Mouse (Mus musculus) hindbrain, postnatal 0 days (tissue): ENCODE data around the gene Atp6v0d1. TPM values are rescaled to one million over a fixed set of nuclear protein-coding genes. Genes with fewer than 3 reads are reported as not detected.
"Not testable (repeated sequence)": the region's sequence is repeated elsewhere in the genome, so short reads cannot be mapped to it uniquely, and the experiment has no call there.

ENCODE experiments used
- ATAC-seq: fragments of 200-750 bp; cut with Nextera tagmentation; 2 replicates; pipeline ENCODE4 v1.8.0; 2017; ENCODE audit warnings: mild to moderate bottlenecking, moderate TSS enrichment, moderate library complexity
- DNase-seq: peaks from one replicate; pipeline ENCODE4 v3.0.0-alpha.2; 2015; ENCODE audit warnings: low spot score
- H3K27ac ChIP-seq: fragments of 300-500 bp; sonication (generic); 2 replicates; pipeline ENCODE4 v1.5.1; 2014; ENCODE audit warnings: mild to moderate bottlenecking
- H3K27me3 ChIP-seq: fragments of 300-500 bp; sonication (generic); 2 replicates; pipeline ENCODE4 v1.6.1; 2014; ENCODE audit warnings: low read length, mixed read lengths; ENCODE audit not compliant: insufficient read depth
- H3K36me3 ChIP-seq: fragments of 300-500 bp; sonication (generic); 2 replicates; pipeline ENCODE4 v1.6.1; 2014; ENCODE audit warnings: low read length, mixed read lengths; ENCODE audit not compliant: insufficient read depth
- H3K4me1 ChIP-seq: fragments of 300-500 bp; sonication (generic); 2 replicates; pipeline ENCODE4 v1.6.1; 2014; ENCODE audit warnings: antibody characterized with exemption, low read length, mixed read lengths; ENCODE audit not compliant: insufficient read depth
- H3K4me2 ChIP-seq: fragments of 300-500 bp; sonication (generic); 2 replicates; pipeline ENCODE4 v1.6.1; 2014; ENCODE audit warnings: low read depth, mild to moderate bottlenecking, low read length, moderate library complexity, mixed read lengths
- H3K4me3 ChIP-seq: fragments of 300-500 bp; sonication (generic); 2 replicates; pipeline ENCODE4 v1.5.1; 2014; ENCODE audit warnings: low read length
- H3K9ac ChIP-seq: fragments of 300-500 bp; sonication (generic); replicated peaks from 2 replicates; pipeline ENCODE4 v1.6.1; 2014; ENCODE audit warnings: mild to moderate bottlenecking, low read length, moderate library complexity, mixed read lengths
- H3K9me3 ChIP-seq: fragments of 300-500 bp; sonication (generic); 2 replicates; pipeline ENCODE4 v1.6.1; 2016; ENCODE audit warnings: low read length, mixed read lengths
- CTCF ChIP-seq: IDR thresholded peaks from 2 replicates; pipeline ENCODE4 v1.5.1; 2016; ENCODE audit warnings: antibody characterized with exemption, control low read depth, low read depth
- WGBS: fragments of 180-500 bp; shearing (Covaris S2); extraction: QIAGEN DNeasy Blood & Tissue Kit; methylation state at CpG from one replicate; pipeline ENCODE4 v1.1.7; 2014; 5-methylcytosine and 5-hydroxymethylcytosine counted together
- polyA plus RNA-seq: library from polyadenylated mRNA; unstranded; fragments of >200 nt; fragmentation: Nextera tagmentation; extraction: Ambion mirVana; gene quantifications from 2 replicates; pipeline ENCODE4 v1.2.1, GENCODE M21; 2015
- total RNA-seq: library from RNA; depleted of rRNA; stranded (reverse); fragments of >200 nt; gene quantifications from 2 replicates; pipeline ENCODE4 v1.2.3, GENCODE M21; 2014

The Atp6v0d1 gene
- total and polyA plus RNA-seq, 2 experiments from 2014 or later: 249 to 289 TPM

DNA sequence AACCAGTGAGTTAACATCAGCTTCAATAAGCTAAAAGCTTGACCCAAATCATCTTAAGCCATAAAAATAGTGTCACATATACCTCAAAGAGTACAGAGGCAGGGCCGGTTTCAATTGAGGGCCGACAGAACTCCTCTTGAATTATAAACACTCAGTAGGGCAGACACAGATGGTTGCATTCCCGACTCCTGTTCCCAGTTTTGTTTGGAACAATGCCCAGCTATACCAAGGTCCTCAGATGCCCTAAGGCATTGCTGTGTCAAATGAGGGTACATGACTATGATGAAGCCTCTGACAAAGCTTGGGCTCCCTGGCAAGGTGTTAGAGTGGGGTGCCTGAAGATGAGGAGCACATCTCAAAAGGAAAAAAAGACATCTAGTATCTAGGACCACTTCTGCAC is 9.7 kb upstream of the Atp6v0d1 start:
- Histone ChIP-seq H3K9me3 (no peaks in the 10 kb centered on the region), H3K27ac (no peak overlapping the region), H3K4me3 (no peak overlapping the region), H3K4me1 (no peaks in the 10 kb centered on the region), H3K4me2 (no peak overlapping the region), H3K27me3 (no peaks in the 10 kb centered on the region), H3K36me3 (no peaks in the 10 kb centered on the region), H3K9ac (no peak overlapping the region)
- DNase-seq: peak; percentile 23
- ATAC-seq: no peak
- no peak for TF ChIP-seq CTCF
- WGBS: 33% methylated on average over 3 of the region's 3 CpGs

DNA sequence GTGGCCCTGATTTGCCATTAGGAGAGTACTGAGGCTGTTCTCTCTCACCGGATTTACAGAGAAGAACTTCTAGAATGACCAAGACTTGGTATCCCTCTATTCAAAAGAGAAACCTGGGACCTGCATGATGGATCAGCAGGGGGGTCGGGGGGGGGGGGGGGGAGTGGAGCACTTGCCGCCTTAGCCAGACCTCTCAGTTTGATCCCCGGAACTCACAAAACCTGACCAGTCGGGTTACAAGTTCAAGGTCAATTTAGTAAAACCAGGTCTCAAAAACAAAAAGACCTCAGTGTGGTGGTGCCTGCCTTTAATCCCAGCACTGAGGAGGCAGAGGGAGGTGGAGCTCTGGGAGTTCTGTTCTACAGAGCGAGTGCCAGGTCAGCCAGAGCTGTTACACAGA is 8.9 kb upstream of the Atp6v0d1 start:
- no peak overlapping the region for H3K4me3 ChIP-seq
- 43% methylated on average over 6 of the region's 6 CpGs for WGBS
- no peaks in the 10 kb centered on the region for H3K9me3 ChIP-seq
- H3K9ac ChIP-seq: no peak overlapping the region
- no peak for ATAC-seq
- no peak for DNase-seq
- no peak for TF ChIP-seq CTCF
- no peaks in the 10 kb centered on the region for H3K36me3 ChIP-seq
- H3K4me1 ChIP-seq: no peaks in the 10 kb centered on the region
- H3K27ac ChIP-seq: no peak overlapping the region
- H3K27me3 ChIP-seq: no peaks in the 10 kb centered on the region
- H3K4me2 ChIP-seq: no peak overlapping the region

DNA sequence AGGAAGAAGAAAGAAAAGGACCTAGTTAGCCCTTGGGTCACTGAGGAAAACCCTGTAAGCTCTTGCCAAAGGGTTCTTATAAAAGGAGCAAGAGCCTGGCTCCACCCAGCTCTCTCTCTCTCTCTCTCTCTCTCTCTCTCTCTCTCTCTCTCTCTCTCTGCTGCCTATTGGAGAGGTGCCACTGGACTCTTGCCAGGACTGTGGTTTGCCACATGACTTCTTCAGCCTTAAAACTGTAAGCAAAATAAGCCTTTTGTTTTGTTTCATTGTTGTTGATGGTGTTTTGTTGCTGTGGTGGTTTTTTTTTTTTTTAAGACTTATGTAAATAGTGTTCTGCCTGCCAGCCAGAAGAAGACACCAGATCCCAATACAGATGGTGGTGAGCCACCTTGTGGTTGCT is 7.6 kb upstream of the Atp6v0d1 start:
- TF ChIP-seq CTCF: no peak
- no peaks in the 10 kb centered on the region for H3K27me3 ChIP-seq
- ATAC-seq (no peak), DNase-seq (peak; percentile 35)
- no peaks in the 10 kb centered on the region for H3K36me3 ChIP-seq
- no peak overlapping the region for H3K4me2 ChIP-seq
- H3K9ac ChIP-seq: no peak overlapping the region
- no peaks in the 10 kb centered on the region for H3K9me3 ChIP-seq
- H3K4me1 ChIP-seq: no peaks in the 10 kb centered on the region
- H3K4me3 ChIP-seq: no peak overlapping the region
- H3K27ac ChIP-seq: no peak overlapping the region

GRCm38 (mm10) chr8:105571810-105572209 is 6.0 kb upstream of the Atp6v0d1 start:
- ATAC-seq: no peak
- Histone ChIP-seq H3K9ac (no peak overlapping the region), H3K27me3 (no peaks in the 10 kb centered on the region)

DNA sequence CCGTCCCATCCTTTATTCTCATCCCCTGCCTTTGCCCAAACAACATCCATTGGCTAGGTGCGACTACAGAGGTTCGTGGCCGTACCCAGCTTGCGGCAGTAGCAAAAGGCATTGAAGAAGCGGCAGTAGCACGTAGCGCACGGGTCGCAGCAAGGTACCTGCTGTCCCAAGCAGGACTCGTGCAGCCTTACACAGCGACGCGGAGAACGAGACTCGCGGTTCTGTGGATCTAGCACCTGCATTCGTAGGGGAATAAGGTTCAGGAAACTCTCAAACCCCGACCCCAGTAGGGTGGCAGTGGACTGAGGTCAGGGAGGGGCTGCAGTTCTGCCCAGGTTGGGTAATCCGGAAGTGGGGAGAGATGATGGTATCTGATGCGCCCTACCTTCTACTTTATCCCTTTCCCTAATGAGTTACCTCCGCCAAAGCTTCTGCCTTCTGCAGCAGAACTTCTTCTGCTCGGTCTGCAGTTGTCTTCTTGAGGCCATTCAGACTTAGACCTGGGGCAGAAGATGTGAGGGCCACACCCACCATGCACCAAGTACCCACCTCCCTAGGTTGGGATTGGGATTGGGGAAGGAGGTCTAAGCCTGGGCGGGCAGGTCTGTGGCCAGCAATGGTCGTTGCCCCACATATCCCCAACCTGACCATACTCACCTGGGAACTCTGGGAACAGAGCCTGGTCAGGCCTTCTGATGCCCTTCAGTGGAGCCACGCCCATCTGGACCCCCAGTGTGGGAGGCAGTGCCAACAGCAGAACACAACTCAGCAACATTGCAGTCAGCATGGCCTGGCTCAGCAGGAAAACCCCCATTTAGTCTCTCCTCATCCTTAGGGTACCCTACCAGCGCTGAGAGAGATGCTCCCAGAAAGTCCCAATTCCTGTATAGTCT is 1.1 kb upstream of the Atp6v0d1 start:
- peak overlapping the region; percentile 88 for H3K9ac ChIP-seq
- peaks cover 20% of the 10 kb centered on the region; the same call in 1 of the 2 replicates for H3K4me1 ChIP-seq
- H3K27me3 ChIP-seq: no peaks in the 10 kb centered on the region
- H3K27ac ChIP-seq: peak overlapping the region; percentile 91
- peak overlapping the region; percentile 79 for H3K4me2 ChIP-seq
- WGBS: 31% methylated on average over 27 of the region's 27 CpGs
- H3K36me3 ChIP-seq: no peaks in the 10 kb centered on the region
- peak overlapping the region; percentile 90 for H3K4me3 ChIP-seq
- ATAC-seq (no peak), DNase-seq (peak; percentile 12)
- no peaks in the 10 kb centered on the region for H3K9me3 ChIP-seq
- no peak for TF ChIP-seq CTCF

More at GRCm38 (mm10) chr8:105571810-105572209, 6.0 kb upstream of the Atp6v0d1 start:
- Histone ChIP-seq H3K4me3 (no peak overlapping the region), H3K27ac (no peak overlapping the region), H3K9me3 (no peaks in the 10 kb centered on the region), H3K4me1 (peaks cover 4% of the 10 kb centered on the region; the same call in 1 of the 2 replicates), H3K36me3 (no peaks in the 10 kb centered on the region), H3K4me2 (no peak overlapping the region)
- no peak for DNase-seq
- 89% methylated on average over 9 of the region's 9 CpGs for WGBS
- no peak for TF ChIP-seq CTCF

- TF ChIP-seq CTCF: peak; percentile 23; the same call in 1 of the 2 replicates
- Histone ChIP-seq H3K4me1 (peaks cover 20% of the 10 kb centered on the region; the same call in 1 of the 2 replicates), H3K9ac (peak overlapping the region; percentile 88), H3K27me3 (no peaks in the 10 kb centered on the region), H3K36me3 (no peaks in the 10 kb centered on the region), H3K4me3 (peak overlapping the region; percentile 90), H3K4me2 (peak overlapping the region; percentile 79), H3K9me3 (no peaks in the 10 kb centered on the region), H3K27ac (peak overlapping the region; percentile 91)
- DNase-seq (no peak), ATAC-seq (peak; percentile 80)
- WGBS: under 1% methylated on average over 31 of the region's 31 CpGs
These were observed 406 bp downstream of the Atp6v0d1 start for GRCm38 (mm10) chr8:105565401-105565881.

- not testable (repeated sequence) for DNase-seq, H3K27me3 ChIP-seq, ATAC-seq, H3K36me3 ChIP-seq, H3K9me3 ChIP-seq
- peaks cover 20% of the 10 kb centered on the region; the same call in 1 of the 2 replicates for H3K4me1 ChIP-seq
- peak overlapping the region; percentile 90 for H3K4me3 ChIP-seq
- peak overlapping the region; percentile 91 for H3K27ac ChIP-seq
- peak overlapping the region; percentile 79 for H3K4me2 ChIP-seq
- WGBS: 80% methylated on average over 9 of the region's 9 CpGs
- peak overlapping the region; percentile 88; the same call in 1 of the 2 replicates for H3K9ac ChIP-seq
These were observed 1.1 kb downstream of the Atp6v0d1 start for GRCm38 (mm10) chr8:105564573-105565229.
